Mouse (Mus musculus): ENCODE measurements around the gene Etnk1.

- TF ChIP-seq CTCF (IDR thresholded peaks at IDR 0.05; ENCODE audit: low read depth) (no peak), EP300 (optimal IDR thresholded peaks at IDR 0.05) (no peak)
These were observed 93.7 kb downstream of the Etnk1 start for GRCm38 (mm10) chr6:143260560-143261288.
